Mouse (Mus musculus): ENCODE results near the gene Pola2.

The Pola2 gene

GRCm38 (mm10) chr19:5935691-5936090, 28.3 kb downstream of the Pola2 start:
- peak in 1 of 2 experiments; percentile 50 for DNase-seq

- DNase-seq, result peak in 1 of 2 experiments; percentile 68
Observed at GRCm38 (mm10) chr19:5935266-5935665, 28.7 kb downstream of the Pola2 start.

GRCm38 (mm10) chr19:5929634-5930596, 34.1 kb downstream of the Pola2 start:
- DNase-seq, result peak; percentile 89 to 90

- no peak for DNase-seq
Observed at GRCm38 (mm10) chr19:5928546-5928945, 35.5 kb downstream of the Pola2 start.

GRCm38 (mm10) chr19:5928104-5928503, 35.9 kb downstream of the Pola2 start:
- no peak for DNase-seq

- DNase-seq, result no peak
Observed at GRCm38 (mm10) chr19:5927532-5927931, 36.5 kb downstream of the Pola2 start.

GRCm38 (mm10) chr19:5927026-5927425, 37.0 kb downstream of the Pola2 start:
- DNase-seq, result peak in 1 of 2 experiments; percentile 47

GRCm38 (mm10) chr19:5925311-5925855, 38.6 kb downstream of the Pola2 start:
- DNase-seq, result no peak

- peak; percentile 98 to 99 for DNase-seq
Observed at GRCm38 (mm10) chr19:5924713-5925093, 39.3 kb downstream of the Pola2 start, which contains the start of gene Cdc42ep2. Gene Cdc42ep2 (minus strand): TSS chr19:5924816.

- peak; percentile 94 to 98 for DNase-seq
Observed at GRCm38 (mm10) chr19:5923990-5924712, 39.9 kb downstream of the Pola2 start.

- DNase-seq, result no peak
Observed at GRCm38 (mm10) chr19:5922963-5923362, 41.0 kb downstream of the Pola2 start.

GRCm38 (mm10) chr19:5922119-5922942, 41.7 kb downstream of the Pola2 start:
- DNase-seq, result peak; percentile 31 to 58

- peak; percentile 71 to 74 for DNase-seq
Observed at GRCm38 (mm10) chr19:5921715-5922114, 42.3 kb downstream of the Pola2 start.

GRCm38 (mm10) chr19:5913007-5913719, 50.8 kb downstream of the Pola2 start, which contains the start of gene Dpf2:
Gene Dpf2 (minus strand): TSS chr19:5913010.
- DNase-seq, result peak in 1 of 2 experiments; percentile 42

GRCm38 (mm10) chr19:5912103-5913006, 51.6 kb downstream of the Pola2 start:
- peak; percentile 99 to 100 for DNase-seq

- no peak for DNase-seq
Observed at GRCm38 (mm10) chr19:5911430-5912102, 52.4 kb downstream of the Pola2 start.

- DNase-seq, result no peak
Observed at GRCm38 (mm10) chr19:5910221-5910620, 53.8 kb downstream of the Pola2 start.

- DNase-seq, result no peak
Observed at GRCm38 (mm10) chr19:5907275-5907674, 56.7 kb downstream of the Pola2 start.

GRCm38 (mm10) chr19:5894002-5894678, 69.9 kb downstream of the Pola2 start, which contains the start of gene Tigd3:
Gene Tigd3 (minus strand): TSS chr19:5894149.
- peak; percentile 96 to 97 for DNase-seq
